Mouse (Mus musculus) MEL (cell line): ENCODE data around the gene Il21. TPM values are rescaled to one million over a fixed set of nuclear protein-coding genes. Genes with fewer than 3 reads are reported as not detected.

Source experiments
- DNase-seq: peaks from one replicate; pipeline ENCODE4 v3.0.0; 2011; ENCODE audit warnings: low read depth, low spot score
- H3K27ac ChIP-seq: 2 replicates; pipeline ENCODE4 v1.5.1; 2012; ENCODE audit warnings: low read depth, mild to moderate bottlenecking, control low read depth, low read length, moderate library complexity; ENCODE audit not compliant: control insufficient read depth
- H3K27me3 ChIP-seq, 2 experiments: fragments of 150-350 bp in 1 of 2; sonication (generic) in 1 of 2; 2 replicates each; pipeline ENCODE4 v1.6.1; 2012; ENCODE audit warnings: low read length in 2 of 2, mild to moderate bottlenecking in 2 of 2, improper control_type of control experiment in 1 of 2, moderate library complexity in 1 of 2; ENCODE audit not compliant: insufficient read depth in 2 of 2, control insufficient read depth in 1 of 2
- H3K36me3 ChIP-seq, 2 experiments: 2 replicates each; pipeline ENCODE4 v1.6.1; 2012 to 2014; ENCODE audit warnings: low read length in 2 of 2, improper control_type of control experiment in 1 of 2, inconsistent platforms in 1 of 2, mild to moderate bottlenecking in 1 of 2; ENCODE audit not compliant: insufficient read depth in 2 of 2, control insufficient read depth in 1 of 2
- H3K4me1 ChIP-seq, 2 experiments: fragments of 150-350 bp in 1 of 2; sonication (generic) in 1 of 2; 2 replicates each; pipeline ENCODE4 v1.6.1; 2012; ENCODE audit warnings: low read length in 2 of 2, improper control_type of control experiment in 1 of 2, mild to moderate bottlenecking in 1 of 2; ENCODE audit not compliant: insufficient read depth in 2 of 2, control insufficient read depth in 1 of 2
- H3K4me3 ChIP-seq, 2 experiments: fragments of 150-350 bp in 1 of 2; sonication (generic) in 1 of 2; 2 replicates each; pipeline ENCODE4 v1.5.1; 2012; ENCODE audit warnings: low read depth in 2 of 2, low read length in 2 of 2, mild to moderate bottlenecking in 2 of 2, moderate library complexity in 2 of 2, control low read depth in 1 of 2, improper control_type of control experiment in 1 of 2; ENCODE audit not compliant: control insufficient read depth in 1 of 2, insufficient read depth in 1 of 2
- H3K79me2 ChIP-seq: 2 replicates; pipeline ENCODE4 v1.6.1; 2012; ENCODE audit warnings: mild to moderate bottlenecking, low read length, moderate library complexity; ENCODE audit not compliant: control insufficient read depth, poor library complexity, insufficient read depth
- H3K9ac ChIP-seq: 2 replicates; pipeline ENCODE4 v1.6.1; 2012; ENCODE audit warnings: low read depth, mild to moderate bottlenecking, control low read depth, low read length, moderate library complexity; ENCODE audit not compliant: control insufficient read depth, poor library complexity, severe bottlenecking
- H3K9me3 ChIP-seq: fragments of 150-350 bp; sonication (generic); replicated peaks from 2 replicates; pipeline ENCODE4 v1.6.1; 2012; ENCODE audit warnings: mild to moderate bottlenecking, low read length, improper control_type of control experiment, moderate library complexity; ENCODE audit not compliant: insufficient read depth
- CHD2 ChIP-seq: IDR thresholded peaks from 2 replicates; pipeline ENCODE4 v1.6.1; 2011; ENCODE audit warnings: low read length, improper control_type of control experiment
- ETS1 ChIP-seq: IDR thresholded peaks from 2 replicates; pipeline ENCODE4 v1.6.1; 2012; ENCODE audit warnings: low read depth, mild to moderate bottlenecking, inconsistent platforms, low read length, improper control_type of control experiment, moderate library complexity
- HCFC1 ChIP-seq: IDR thresholded peaks from 2 replicates; pipeline ENCODE4 v1.6.1; 2012; ENCODE audit warnings: low read depth, mild to moderate bottlenecking, inconsistent platforms, low read length, improper control_type of control experiment, moderate library complexity
- JUND ChIP-seq: IDR thresholded peaks from 2 replicates; pipeline ENCODE4 v1.6.1; 2011; ENCODE audit warnings: low read depth, mild to moderate bottlenecking, improper control_type of control experiment, low read length
- NRF1 ChIP-seq: IDR thresholded peaks from 2 replicates; pipeline ENCODE4 v1.6.1; 2014; ENCODE audit warnings: low read depth, mild to moderate bottlenecking, inconsistent platforms, low read length, improper control_type of control experiment, moderate library complexity; ENCODE audit not compliant: poor library complexity, insufficient read depth, severe bottlenecking
- RCOR1 ChIP-seq: IDR thresholded peaks from 2 replicates; pipeline ENCODE4 v1.6.1; 2012; ENCODE audit warnings: low read depth, mild to moderate bottlenecking, inconsistent platforms, low read length, improper control_type of control experiment
- SIN3A ChIP-seq: IDR thresholded peaks from 2 replicates; pipeline ENCODE4 v1.6.1; 2012; ENCODE audit warnings: low read length, improper control_type of control experiment, inconsistent platforms
- SMC3 ChIP-seq: IDR thresholded peaks from 2 replicates; pipeline ENCODE4 v1.6.1; 2011; ENCODE audit warnings: low read depth, low read length, improper control_type of control experiment
- USF1 ChIP-seq: IDR thresholded peaks from 2 replicates; pipeline ENCODE4 v1.6.1; 2014; ENCODE audit warnings: low read depth, mild to moderate bottlenecking, inconsistent platforms, low read length, improper control_type of control experiment, moderate library complexity
- ZMIZ1 ChIP-seq: IDR thresholded peaks from 2 replicates; pipeline ENCODE4 v1.6.1; 2012; ENCODE audit warnings: low read depth, mild to moderate bottlenecking, inconsistent platforms, low read length, improper control_type of control experiment, moderate library complexity
- polyA plus RNA-seq, 2 experiments: library from polyadenylated mRNA; stranded (reverse) in 1 of 2; unstranded in 1 of 2; fragments of >175 nt in 1 of 2; fragments of >200 nt in 1 of 2; gene quantifications; 2 replicates each; pipeline versions ENCODE4 v1.2.1 to v1.2.4; 2012; ENCODE audit warnings: low replicate concordance in 2 of 2, low read depth in 1 of 2; ENCODE audit not compliant: insufficient read length in 2 of 2, insufficient read depth in 1 of 2, missing spikeins in 1 of 2
- total RNA-seq: library from RNA; depleted of rRNA; stranded (reverse); fragments of 300-350 nt; gene quantifications from 2 replicates; pipeline ENCODE4 v1.2.3, GENCODE M21; 2012

The Il21 gene
- total and polyA plus RNA-seq, 3 experiments: not detected

DNA sequence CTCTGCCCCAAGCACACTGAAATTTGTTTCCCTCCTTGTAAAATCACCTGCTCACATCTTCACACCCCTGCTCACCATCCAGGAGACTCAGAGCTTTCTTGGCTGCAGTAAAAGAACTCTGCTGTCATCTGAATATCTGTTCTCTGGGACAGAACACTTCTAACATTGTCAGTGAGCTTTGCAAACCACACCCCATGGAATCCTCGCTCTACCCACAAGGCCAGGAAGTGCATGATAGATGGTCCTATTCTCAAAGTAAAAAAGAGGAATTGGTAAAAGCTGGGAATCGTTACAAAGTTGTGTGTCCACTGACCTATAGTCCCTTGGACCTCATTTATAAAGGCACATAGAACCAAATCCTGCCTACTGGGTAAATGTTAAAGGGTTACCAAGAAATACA is 40.5 kb downstream of the Il21 start:
- Histone ChIP-seq H3K9ac (no peak overlapping the region), H3K27ac (no peak overlapping the region)
- TF ChIP-seq RCOR1: no peak

DNA sequence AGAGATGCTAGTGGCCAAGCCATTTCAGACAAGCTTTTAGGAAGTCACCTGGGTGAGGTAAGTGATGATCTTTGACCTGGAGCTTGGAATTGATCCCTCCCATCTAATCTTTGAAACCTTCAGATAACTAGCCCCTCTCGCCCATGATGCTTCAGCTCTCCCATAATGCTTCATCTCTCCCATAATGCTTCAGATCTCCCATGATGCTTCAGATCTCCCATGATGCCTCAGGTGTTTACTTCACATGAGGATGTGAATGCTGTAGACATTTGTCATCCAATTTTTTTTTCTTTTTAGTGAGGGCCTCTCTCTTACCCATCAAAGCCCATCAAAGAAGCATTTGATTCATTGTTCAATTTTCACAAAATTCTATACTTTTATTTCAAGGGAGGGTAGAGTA is 46.9 kb downstream of the Il21 start:
- Histone ChIP-seq H3K79me2 (no peaks in the 10 kb centered on the region), H3K9ac (no peak overlapping the region), H3K27ac (no peak overlapping the region), H3K4me1 (no peaks in the 10 kb centered on the region), H3K4me3 (no peak overlapping the region), H3K36me3 (no peaks in the 10 kb centered on the region), H3K9me3 (no peaks in the 10 kb centered on the region), H3K27me3 (peaks cover 0 to 1% of the 10 kb centered on the region in 2 experiments; a peak in 1 of 4 replicates)
- TF ChIP-seq ETS1 (no peak), HCFC1 (peak; percentile 55)
- peak; percentile 8 for DNase-seq

More for the DNA sequence above, 40.5 kb downstream of the Il21 start:
- H3K4me3 ChIP-seq: no peak overlapping the region
- DNase-seq: no peak
- H3K4me1 ChIP-seq: no peaks in the 10 kb centered on the region
- no peaks in the 10 kb centered on the region for H3K79me2 ChIP-seq
- peaks cover 0 to 1% of the 10 kb centered on the region in 2 experiments; a peak in 2 of 4 replicates for H3K27me3 ChIP-seq
- no peaks in the 10 kb centered on the region for H3K36me3 ChIP-seq
- H3K9me3 ChIP-seq: no peaks in the 10 kb centered on the region

DNA sequence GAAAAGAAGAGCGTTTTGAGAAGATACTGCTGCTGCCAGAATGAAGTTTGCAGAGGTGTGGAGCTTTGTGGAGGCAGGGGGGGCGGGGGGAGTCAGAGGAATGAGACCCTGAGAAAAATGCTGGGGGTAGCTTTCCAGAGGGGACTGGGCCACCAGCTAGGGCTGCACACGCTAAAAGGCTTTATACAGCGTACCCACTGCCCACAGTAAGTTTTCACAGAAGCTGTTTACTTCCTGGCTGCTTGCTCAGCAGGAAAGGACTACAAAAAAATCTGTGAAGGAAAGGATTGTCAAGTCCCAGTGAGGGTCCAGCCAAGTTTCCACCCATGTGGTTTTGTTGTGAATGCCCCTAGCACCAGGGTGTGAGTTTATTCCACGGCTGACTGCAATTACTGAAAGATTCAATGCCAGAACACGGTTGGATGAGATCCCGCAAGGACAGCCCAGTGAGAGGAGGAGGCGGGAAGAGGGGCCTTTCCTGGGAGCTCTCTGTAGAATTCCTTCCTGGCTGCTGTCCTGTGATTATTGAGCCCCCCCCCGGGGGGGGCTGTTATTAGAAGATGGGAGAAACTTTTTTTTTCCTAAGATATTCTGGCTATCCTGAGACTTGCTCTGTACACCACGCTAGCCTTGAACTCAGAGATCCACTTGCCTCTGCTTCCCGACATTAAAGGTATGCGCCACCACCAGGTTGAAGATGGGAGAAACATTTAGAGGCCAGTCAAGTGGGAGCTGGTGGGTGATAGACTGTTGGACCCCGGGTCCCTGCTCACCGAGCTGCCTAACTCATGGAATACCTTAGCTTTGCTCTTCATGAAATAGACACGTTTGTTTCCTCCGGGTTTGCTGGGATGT is 49.8 kb downstream of the Il21 start:
- Histone ChIP-seq H3K79me2 (no peaks in the 10 kb centered on the region), H3K9ac (no peak overlapping the region), H3K36me3 (no peaks in the 10 kb centered on the region), H3K27me3 (no peaks in the 10 kb centered on the region; a peak in 1 of 4 replicates), H3K4me3 (no peak overlapping the region), H3K27ac (no peak overlapping the region), H3K4me1 (no peaks in the 10 kb centered on the region), H3K9me3 (no peaks in the 10 kb centered on the region)
- TF ChIP-seq SMC3 (no peak), SIN3A (no peak), JUND (no peak), ZMIZ1 (no peak), NRF1 (no peak), USF1 (no peak), CHD2 (no peak)
- DNase-seq: no peak
